Mouse (Mus musculus): Measurements from ENCODE around the gene Kctd12. TPM values are rescaled to one million over a fixed set of nuclear protein-coding genes. Genes with fewer than 3 reads are reported as not detected.

The Kctd12 gene
- total and polyA plus RNA-seq, 2 experiments from 2014 or later: 12.6 to 93.9 TPM

DNA sequence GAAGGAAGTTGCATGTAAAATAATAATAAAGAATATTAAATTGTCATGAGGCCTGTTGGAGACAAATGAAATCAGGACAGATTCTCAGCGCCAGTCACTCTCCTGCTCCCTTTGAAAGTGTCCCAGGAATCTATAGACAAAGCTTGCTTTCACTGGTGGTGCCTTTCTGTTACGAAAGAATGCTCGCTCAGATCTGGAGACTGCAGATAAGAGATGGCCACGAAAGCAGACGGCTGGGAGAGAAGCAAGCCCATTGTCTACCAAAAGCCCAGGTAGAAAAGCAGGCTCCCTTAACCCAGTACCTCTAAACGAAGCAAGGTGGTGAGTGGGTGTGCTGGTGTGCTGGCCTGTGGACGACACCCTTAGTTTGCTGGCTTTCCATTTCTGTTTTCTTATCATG is 16.2 kb downstream of the Kctd12 start:
- H3K27me3 ChIP-seq (ENCODE audit: insufficient read depth, low read length): no peaks in the 10 kb centered on the region
- no peak overlapping the region for H3K27ac ChIP-seq
- 57% methylated on average over 7 of the region's 7 CpGs for WGBS
- H3K36me3 ChIP-seq (ENCODE audit: insufficient read depth, low read length): no peaks in the 10 kb centered on the region
- H3K4me2 ChIP-seq (ENCODE audit: low read depth, low read length): no peak overlapping the region
- H3K9ac ChIP-seq (replicated peaks; ENCODE audit: low read length): no peak overlapping the region
- no peaks in the 10 kb centered on the region for H3K9me3 ChIP-seq (ENCODE audit: low read length)
- ATAC-seq: no peak
- H3K4me3 ChIP-seq (ENCODE audit: low read length): no peak overlapping the region
- TF ChIP-seq CTCF (IDR thresholded peaks at IDR 0.05; ENCODE audit: low read depth): no peak
- DNase-seq (ENCODE audit: low spot score): no peak
- H3K4me1 ChIP-seq (ENCODE audit: insufficient read depth, low read length): no peaks in the 10 kb centered on the region

DNA sequence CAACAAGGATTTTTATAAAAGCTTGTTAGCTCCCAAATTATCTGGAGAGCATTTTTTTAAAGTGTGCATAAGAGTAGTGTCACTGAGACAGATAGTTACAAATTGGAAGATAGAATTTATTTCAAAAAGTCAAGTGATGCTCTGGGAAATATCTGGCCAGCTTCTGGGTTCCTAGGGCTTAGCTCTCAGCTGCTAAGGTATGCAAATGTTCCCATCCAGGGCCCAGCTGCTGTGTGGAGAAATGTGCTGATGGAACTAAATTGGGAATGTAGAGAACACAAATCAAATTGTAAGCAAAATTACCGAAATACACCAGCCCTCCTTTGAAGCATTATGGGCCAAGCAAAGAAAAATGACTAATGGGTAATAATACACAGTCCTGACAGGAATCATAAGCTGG is 16.6 kb downstream of the Kctd12 start:
- Histone ChIP-seq H3K36me3 (ENCODE audit: insufficient read depth, low read length) (no peaks in the 10 kb centered on the region), H3K9me3 (ENCODE audit: low read length) (no peaks in the 10 kb centered on the region), H3K4me3 (ENCODE audit: low read length) (no peak overlapping the region), H3K4me1 (ENCODE audit: insufficient read depth, low read length) (no peaks in the 10 kb centered on the region), H3K27ac (no peak overlapping the region), H3K27me3 (ENCODE audit: insufficient read depth, low read length) (no peaks in the 10 kb centered on the region), H3K4me2 (ENCODE audit: low read depth, low read length) (no peak overlapping the region), H3K9ac (replicated peaks; ENCODE audit: low read length) (no peak overlapping the region)
- WGBS: 75% methylated on average over 1 of the region's 1 CpGs
- DNase-seq (ENCODE audit: low spot score) (no peak), ATAC-seq (no peak)
- TF ChIP-seq CTCF (IDR thresholded peaks at IDR 0.05; ENCODE audit: low read depth): no peak

DNA sequence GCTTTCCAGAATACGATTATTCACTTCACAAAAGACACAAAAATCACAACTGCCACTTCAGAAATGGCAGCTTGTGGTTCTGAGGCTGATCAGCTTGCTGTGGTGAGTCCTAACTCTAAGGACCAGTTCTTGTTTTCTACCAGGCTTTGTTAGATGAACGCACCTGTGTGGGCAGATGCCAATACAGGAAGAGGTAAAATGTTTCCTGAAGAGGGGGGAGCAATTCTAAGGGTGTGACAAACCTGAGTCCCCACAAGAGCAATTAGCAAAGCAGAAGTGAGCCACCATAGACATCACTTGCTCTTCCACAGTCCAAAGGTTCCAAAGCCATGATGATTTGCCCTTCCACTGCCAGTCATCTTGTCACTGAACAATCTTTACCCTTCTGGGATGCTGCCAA is 20.4 kb downstream of the Kctd12 start:
- TF ChIP-seq CTCF (IDR thresholded peaks at IDR 0.05; ENCODE audit: low read depth): no peak
- Histone ChIP-seq H3K4me3 (ENCODE audit: low read length) (no peak overlapping the region), H3K4me1 (ENCODE audit: insufficient read depth, low read length) (no peaks in the 10 kb centered on the region), H3K4me2 (ENCODE audit: low read depth, low read length) (no peak overlapping the region), H3K27ac (no peak overlapping the region), H3K9me3 (ENCODE audit: low read length) (no peaks in the 10 kb centered on the region), H3K9ac (replicated peaks; ENCODE audit: low read length) (no peak overlapping the region), H3K27me3 (ENCODE audit: insufficient read depth, low read length) (no peaks in the 10 kb centered on the region), H3K36me3 (ENCODE audit: insufficient read depth, low read length) (no peaks in the 10 kb centered on the region)
- no peak for DNase-seq (ENCODE audit: low spot score)
- 88% methylated on average over 2 of the region's 2 CpGs for WGBS
- ATAC-seq: no peak

DNA sequence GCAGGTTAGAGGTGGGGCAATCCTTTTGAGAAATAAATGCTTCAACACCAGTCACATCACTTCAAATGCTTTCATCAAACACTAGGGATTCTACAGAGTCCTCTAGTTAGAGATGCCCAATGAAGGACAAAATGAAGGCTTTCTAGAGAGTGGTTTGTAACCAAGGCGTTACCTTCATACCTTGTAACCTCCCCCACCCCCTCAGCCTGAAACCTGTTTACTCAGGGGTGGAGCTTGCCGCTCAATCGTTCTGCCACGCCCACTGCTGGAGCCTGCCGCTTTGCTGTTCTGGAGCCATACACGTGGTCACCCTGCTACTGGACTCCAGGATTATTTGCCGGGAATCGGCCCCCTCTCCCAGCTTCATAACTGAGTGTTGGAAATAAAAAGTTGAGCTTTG is 28.9 kb downstream of the Kctd12 start:
- Histone ChIP-seq H3K27ac (no peak overlapping the region), H3K4me1 (ENCODE audit: insufficient read depth, low read length) (no peaks in the 10 kb centered on the region), H3K4me2 (ENCODE audit: low read depth, low read length) (no peak overlapping the region), H3K27me3 (ENCODE audit: insufficient read depth, low read length) (no peaks in the 10 kb centered on the region), H3K9me3 (ENCODE audit: low read length) (no peaks in the 10 kb centered on the region), H3K36me3 (ENCODE audit: insufficient read depth, low read length) (no peaks in the 10 kb centered on the region), H3K4me3 (ENCODE audit: low read length) (no peak overlapping the region), H3K9ac (replicated peaks; ENCODE audit: low read length) (no peak overlapping the region)
- WGBS: 35% methylated on average over 8 of the region's 8 CpGs
- TF ChIP-seq CTCF (IDR thresholded peaks at IDR 0.05; ENCODE audit: low read depth): no peak
- ATAC-seq: no peak
- no peak for DNase-seq (ENCODE audit: low spot score)

DNA sequence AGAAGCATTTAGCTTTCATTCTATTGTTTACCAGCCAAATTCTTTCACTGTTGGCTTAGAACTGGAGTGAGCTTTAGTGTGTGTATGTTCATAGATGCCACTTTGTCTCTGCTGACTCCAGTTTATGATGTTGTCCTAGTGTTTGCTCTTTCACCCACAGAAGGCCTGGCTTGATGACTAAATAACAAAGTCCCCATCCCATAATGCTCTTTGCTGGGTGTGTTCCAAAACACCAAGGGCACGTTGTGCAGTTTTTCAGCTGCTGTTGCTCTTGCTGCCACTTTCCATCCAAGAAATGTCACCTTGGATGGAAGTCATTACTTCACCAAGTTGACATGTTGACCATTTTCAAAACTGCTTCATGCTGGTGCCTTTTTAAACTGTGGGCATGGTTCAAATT is 30.5 kb downstream of the Kctd12 start:
- no peaks in the 10 kb centered on the region for H3K27me3 ChIP-seq (ENCODE audit: insufficient read depth, low read length)
- H3K4me2 ChIP-seq (ENCODE audit: low read depth, low read length): no peak overlapping the region
- no peaks in the 10 kb centered on the region for H3K9me3 ChIP-seq (ENCODE audit: low read length)
- H3K4me1 ChIP-seq (ENCODE audit: insufficient read depth, low read length): no peaks in the 10 kb centered on the region
- no peak for DNase-seq (ENCODE audit: low spot score)
- no peak overlapping the region for H3K4me3 ChIP-seq (ENCODE audit: low read length)
- no peaks in the 10 kb centered on the region for H3K36me3 ChIP-seq (ENCODE audit: insufficient read depth, low read length)
- WGBS: 32% methylated on average over 1 of the region's 1 CpGs
- TF ChIP-seq CTCF (IDR thresholded peaks at IDR 0.05; ENCODE audit: low read depth): no peak
- no peak for ATAC-seq
- no peak overlapping the region for H3K27ac ChIP-seq
- H3K9ac ChIP-seq (replicated peaks; ENCODE audit: low read length): no peak overlapping the region

DNA sequence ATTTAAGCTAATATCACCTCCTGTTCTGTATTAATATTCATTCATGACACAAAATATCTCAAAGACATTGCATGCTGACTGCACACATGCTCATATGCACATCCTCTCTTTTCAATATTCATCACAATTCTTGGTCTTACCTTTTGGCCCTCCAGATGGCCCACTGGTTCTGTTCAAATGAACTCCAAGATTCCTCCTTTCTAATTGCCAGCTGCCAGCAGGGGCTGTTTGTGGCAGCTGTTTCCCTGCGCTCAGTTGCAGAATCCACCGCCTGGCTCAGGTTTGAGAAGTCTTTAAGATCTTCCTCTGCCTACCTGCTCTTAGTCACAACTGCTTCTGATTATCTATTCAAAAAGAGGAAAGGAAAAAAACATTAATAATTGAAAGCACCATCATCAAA is 34.6 kb downstream of the Kctd12 start:
- TF ChIP-seq CTCF (IDR thresholded peaks at IDR 0.05; ENCODE audit: low read depth): peak; percentile 20

DNA sequence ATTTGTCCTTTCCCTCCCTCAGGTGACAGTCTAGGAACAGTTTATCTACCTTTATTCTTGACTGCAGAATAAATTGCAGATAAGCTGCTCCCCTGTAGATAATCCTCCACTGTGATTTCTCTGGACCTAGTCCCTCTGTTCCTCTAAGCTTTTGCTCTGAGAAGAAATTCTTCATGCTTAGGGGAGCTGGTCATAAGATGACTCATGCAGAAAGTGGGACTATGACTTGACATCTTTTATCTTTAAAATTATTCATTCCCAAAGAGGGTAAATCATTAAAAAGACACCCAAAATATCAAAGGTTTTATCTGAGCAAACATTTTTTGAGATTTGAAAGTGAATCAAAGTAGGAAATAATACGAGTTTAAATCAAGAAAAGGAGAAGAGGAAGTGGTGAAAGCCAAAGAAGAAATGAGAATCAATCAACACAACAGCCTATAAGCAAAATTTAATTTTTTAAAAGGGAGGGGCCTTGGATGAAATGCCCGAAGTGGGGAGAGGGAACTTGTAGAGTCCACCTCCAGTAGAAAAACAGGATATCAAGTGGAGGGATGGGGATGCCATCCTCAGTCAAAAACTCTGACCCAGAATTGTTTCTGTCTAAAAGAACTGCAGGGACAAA is 40.1 kb downstream of the Kctd12 start:
- no peaks in the 10 kb centered on the region for H3K36me3 ChIP-seq (ENCODE audit: insufficient read depth, low read length)

More for the DNA sequence above, 34.6 kb downstream of the Kctd12 start:
- ATAC-seq (no peak), DNase-seq (ENCODE audit: low spot score) (peak; percentile 64)
- H3K36me3 ChIP-seq (ENCODE audit: insufficient read depth, low read length): no peaks in the 10 kb centered on the region
- no peak overlapping the region for H3K9ac ChIP-seq (replicated peaks; ENCODE audit: low read length)
- H3K4me1 ChIP-seq (ENCODE audit: insufficient read depth, low read length): no peaks in the 10 kb centered on the region; the same call in 1 of the 2 replicates
- H3K4me3 ChIP-seq (ENCODE audit: low read length): no peak overlapping the region
- no peaks in the 10 kb centered on the region for H3K9me3 ChIP-seq (ENCODE audit: low read length)
- H3K27ac ChIP-seq: no peak overlapping the region
- no peaks in the 10 kb centered on the region for H3K27me3 ChIP-seq (ENCODE audit: insufficient read depth, low read length)
- 49% methylated on average over 2 of the region's 2 CpGs for WGBS
- no peak overlapping the region for H3K4me2 ChIP-seq (ENCODE audit: low read depth, low read length)

More for the DNA sequence above, 40.1 kb downstream of the Kctd12 start:
- Histone ChIP-seq H3K27ac (no peak overlapping the region), H3K4me3 (ENCODE audit: low read length) (no peak overlapping the region), H3K4me2 (ENCODE audit: low read depth, low read length) (no peak overlapping the region), H3K4me1 (ENCODE audit: insufficient read depth, low read length) (no peaks in the 10 kb centered on the region; the same call in 1 of the 2 replicates), H3K9ac (replicated peaks; ENCODE audit: low read length) (no peak overlapping the region), H3K27me3 (ENCODE audit: insufficient read depth, low read length) (no peaks in the 10 kb centered on the region), H3K9me3 (ENCODE audit: low read length) (no peaks in the 10 kb centered on the region)
- WGBS: 93% methylated on average over 2 of the region's 2 CpGs
- no peak for ATAC-seq
- no peak for TF ChIP-seq CTCF (IDR thresholded peaks at IDR 0.05; ENCODE audit: low read depth)
- no peak for DNase-seq (ENCODE audit: low spot score)

Measured in hindbrain, postnatal 0 days (tissue).